Mouse (Mus musculus) stomach, embryonic 14.5 days (tissue): ENCODE results near the gene Elf5. TPM values are rescaled to one million over a fixed set of nuclear protein-coding genes. Genes with fewer than 3 reads are reported as not detected.

ENCODE experiments used
- ATAC-seq: fragments of 200-750 bp; cut with Nextera tagmentation; 2 replicates; pipeline ENCODE4 v1.8.0; 2017; ENCODE audit warnings: low read depth, moderate TSS enrichment; ENCODE audit not compliant: insufficient number of reproducible peaks, insufficient read depth, low FRiP score
- H3K27ac ChIP-seq: fragments of 300-500 bp; sonication (generic); 2 replicates; pipeline ENCODE4 v1.5.1; 2014; ENCODE audit warnings: mild to moderate bottlenecking, low read length, moderate library complexity, mixed read lengths
- H3K27me3 ChIP-seq: fragments of 300-500 bp; sonication (generic); 2 replicates; pipeline ENCODE4 v1.6.1; 2014; ENCODE audit warnings: low read length, control low read depth, mixed read lengths; ENCODE audit not compliant: control insufficient read depth, insufficient read depth
- H3K36me3 ChIP-seq: fragments of 300-500 bp; sonication (generic); 2 replicates; pipeline ENCODE4 v1.6.1; 2014; ENCODE audit warnings: mild to moderate bottlenecking, control low read depth, low read length, moderate library complexity, mixed read lengths; ENCODE audit not compliant: control insufficient read depth, insufficient read depth
- H3K4me1 ChIP-seq: fragments of 300-500 bp; sonication (generic); 2 replicates; pipeline ENCODE4 v1.6.1; 2014; ENCODE audit warnings: low read length, control low read depth, mixed read lengths; ENCODE audit not compliant: control insufficient read depth, insufficient read depth
- H3K4me2 ChIP-seq: fragments of 300-500 bp; sonication (generic); replicated peaks from 2 replicates; pipeline ENCODE4 v1.6.1; 2014; ENCODE audit warnings: low read depth, low read length, control low read depth
- H3K4me3 ChIP-seq: fragments of 300-500 bp; sonication (generic); 2 replicates; pipeline ENCODE4 v1.5.1; 2014; ENCODE audit warnings: low read depth, low read length, control low read depth
- H3K9ac ChIP-seq: fragments of 300-500 bp; sonication (generic); replicated peaks from 2 replicates; pipeline ENCODE4 v1.6.1; 2014; ENCODE audit warnings: low read depth, mild to moderate bottlenecking, control low read depth, low read length, moderate library complexity, mixed read lengths
- H3K9me3 ChIP-seq: fragments of 300-500 bp; sonication (generic); 2 replicates; pipeline ENCODE4 v1.6.1; 2016; ENCODE audit warnings: low read depth, low read length, control low read depth; ENCODE audit not compliant: control insufficient read depth
- WGBS: fragments of 180-500 bp; shearing (Covaris S2); extraction: QIAGEN DNeasy Blood & Tissue Kit; methylation state at CpG from one replicate; pipeline ENCODE4 v1.1.7; 2014; 5-methylcytosine and 5-hydroxymethylcytosine counted together
- polyA plus RNA-seq: library from polyadenylated mRNA; unstranded; fragments of >200 nt; fragmentation: Nextera tagmentation; extraction: Ambion mirVana; gene quantifications from 2 replicates; pipeline ENCODE4 v1.2.1, GENCODE M21; 2014

The Elf5 gene
- polyA plus RNA-seq, 1 experiment from 2014 or later: 3.0 TPM

DNA sequence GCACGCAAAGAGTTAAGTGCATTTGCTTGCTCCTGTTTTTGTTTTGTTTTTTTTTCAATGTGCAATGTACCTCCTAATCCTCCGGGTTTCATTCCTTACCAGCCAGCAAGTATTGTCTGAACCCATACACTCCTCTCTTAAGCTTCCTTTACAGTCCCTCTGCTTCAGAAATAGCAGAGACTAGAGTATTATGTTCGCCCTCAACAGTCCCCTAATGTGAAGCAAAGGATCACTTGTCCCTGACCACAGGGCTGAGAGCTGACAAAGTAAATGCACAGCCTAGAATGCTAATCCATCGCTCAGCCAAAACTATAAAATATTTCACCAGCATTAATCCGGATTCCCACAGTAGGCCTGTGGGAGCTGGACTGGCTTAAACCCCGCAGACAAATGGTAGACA lies 13.4 kb upstream of the Elf5 start:
- Histone ChIP-seq H3K27ac (no peak overlapping the region), H3K4me1 (no peaks in the 10 kb centered on the region), H3K9ac (no peak overlapping the region), H3K36me3 (no peaks in the 10 kb centered on the region), H3K27me3 (no peaks in the 10 kb centered on the region), H3K9me3 (no peaks in the 10 kb centered on the region), H3K4me2 (no peak overlapping the region), H3K4me3 (no peak overlapping the region)
- no peak for ATAC-seq
- 81% methylated on average over 6 of the region's 6 CpGs for WGBS

DNA sequence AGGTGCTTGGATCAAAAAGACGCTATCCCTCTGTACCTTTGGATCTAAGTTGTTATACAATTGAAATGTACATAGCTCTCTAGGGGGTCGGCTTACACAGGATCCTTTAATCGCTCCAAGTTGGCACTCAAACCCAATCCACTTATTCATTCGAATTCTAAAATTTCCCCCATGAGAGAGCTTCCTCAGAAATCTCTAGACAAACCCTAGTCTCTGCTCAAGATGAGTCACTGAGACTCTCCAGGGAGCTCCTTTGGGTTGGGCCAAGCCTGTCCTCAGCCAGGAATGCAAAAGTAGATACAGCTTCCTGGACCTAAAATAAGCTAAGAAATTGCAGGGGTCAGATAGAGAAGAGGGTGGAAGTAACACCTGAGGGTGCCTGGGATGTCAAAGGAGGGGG lies 10.8 kb upstream of the Elf5 start:
- ATAC-seq: no peak
- Histone ChIP-seq H3K4me2 (no peak overlapping the region), H3K27me3 (no peaks in the 10 kb centered on the region), H3K36me3 (no peaks in the 10 kb centered on the region), H3K9me3 (no peaks in the 10 kb centered on the region), H3K4me1 (no peaks in the 10 kb centered on the region), H3K27ac (no peak overlapping the region), H3K9ac (no peak overlapping the region), H3K4me3 (no peak overlapping the region)
- WGBS: 82% methylated on average over 4 of the region's 4 CpGs

DNA sequence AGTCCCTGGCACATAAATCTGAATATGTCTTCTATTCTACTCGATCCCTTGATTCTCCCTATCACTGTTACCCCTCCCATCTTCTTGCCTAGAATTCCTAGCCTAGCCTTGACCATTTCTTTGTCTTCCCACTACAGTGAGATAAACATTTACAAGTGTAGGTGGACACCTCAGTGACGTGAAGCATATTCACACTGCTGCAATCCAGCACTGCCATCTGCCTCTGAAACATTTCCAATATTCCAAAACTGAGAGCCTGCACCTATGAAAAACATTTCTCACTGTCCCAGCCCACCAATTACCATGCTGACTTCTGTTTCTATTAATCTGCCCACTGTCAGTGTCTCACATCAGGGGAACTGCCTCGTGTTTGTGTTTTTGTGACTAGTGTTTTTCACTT lies 5.2 kb upstream of the Elf5 start:
- H3K4me1 ChIP-seq: no peaks in the 10 kb centered on the region
- H3K4me2 ChIP-seq: no peak overlapping the region
- H3K27me3 ChIP-seq: no peaks in the 10 kb centered on the region
- H3K27ac ChIP-seq: no peak overlapping the region
- WGBS: 70% methylated on average over 3 of the region's 3 CpGs
- H3K36me3 ChIP-seq: no peaks in the 10 kb centered on the region
- no peak overlapping the region for H3K9ac ChIP-seq
- no peaks in the 10 kb centered on the region for H3K9me3 ChIP-seq
- H3K4me3 ChIP-seq: no peak overlapping the region
- ATAC-seq: no peak

DNA sequence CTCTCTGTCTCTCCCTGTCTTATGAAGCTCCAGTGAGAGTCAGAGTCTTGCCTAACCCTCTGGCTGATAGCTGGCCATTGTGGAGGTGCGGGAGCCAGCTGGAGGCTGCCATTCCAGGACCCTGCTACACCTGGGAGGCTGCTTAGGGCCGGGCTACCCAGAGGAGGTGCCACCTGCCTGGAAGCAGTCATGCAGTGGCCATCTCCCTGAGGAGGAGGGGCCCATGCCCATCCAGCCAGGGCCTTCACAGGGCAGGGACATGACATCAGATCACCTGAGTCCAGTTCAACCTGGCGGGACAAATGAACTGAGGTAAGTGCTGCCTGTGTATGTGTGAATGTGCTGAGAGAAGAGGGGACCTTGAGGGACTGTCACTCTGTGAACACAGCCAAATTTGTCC lies 328 bp downstream of the Elf5 start:
- Histone ChIP-seq H3K27me3 (no peaks in the 10 kb centered on the region), H3K9ac (no peak overlapping the region), H3K36me3 (no peaks in the 10 kb centered on the region), H3K4me1 (no peaks in the 10 kb centered on the region), H3K9me3 (no peaks in the 10 kb centered on the region), H3K27ac (no peak overlapping the region), H3K4me2 (no peak overlapping the region), H3K4me3 (no peak overlapping the region)
- WGBS: 84% methylated on average over 3 of the region's 3 CpGs
- ATAC-seq: 0 out of 2 replicates have a peak, but pooled peaks have one; percentile 19

DNA sequence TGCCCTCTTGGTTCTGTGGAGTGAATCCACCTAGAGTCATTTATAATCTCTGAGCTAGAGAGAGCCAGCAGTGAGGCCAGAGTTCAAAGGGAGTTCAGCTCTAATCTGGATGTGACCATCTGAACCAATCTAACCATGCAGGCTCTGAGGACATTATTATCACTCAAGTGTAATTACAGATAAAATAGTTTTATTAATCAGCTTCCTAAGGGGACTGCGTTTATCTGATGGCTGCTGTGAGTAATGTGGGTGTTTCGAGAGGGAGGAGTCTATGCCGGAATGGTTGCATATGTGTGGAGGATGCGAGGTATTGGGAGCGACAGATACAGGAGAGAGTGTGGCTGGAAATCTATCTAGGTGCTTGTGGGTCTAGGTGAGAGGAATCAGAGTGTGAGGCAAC lies 1.9 kb downstream of the Elf5 start:
- Histone ChIP-seq H3K9ac (no peak overlapping the region), H3K9me3 (no peaks in the 10 kb centered on the region), H3K27me3 (no peaks in the 10 kb centered on the region), H3K27ac (no peak overlapping the region), H3K36me3 (no peaks in the 10 kb centered on the region), H3K4me3 (no peak overlapping the region), H3K4me2 (no peak overlapping the region), H3K4me1 (no peaks in the 10 kb centered on the region)
- ATAC-seq: no peak
- 33% methylated on average over 5 of the region's 5 CpGs for WGBS

DNA sequence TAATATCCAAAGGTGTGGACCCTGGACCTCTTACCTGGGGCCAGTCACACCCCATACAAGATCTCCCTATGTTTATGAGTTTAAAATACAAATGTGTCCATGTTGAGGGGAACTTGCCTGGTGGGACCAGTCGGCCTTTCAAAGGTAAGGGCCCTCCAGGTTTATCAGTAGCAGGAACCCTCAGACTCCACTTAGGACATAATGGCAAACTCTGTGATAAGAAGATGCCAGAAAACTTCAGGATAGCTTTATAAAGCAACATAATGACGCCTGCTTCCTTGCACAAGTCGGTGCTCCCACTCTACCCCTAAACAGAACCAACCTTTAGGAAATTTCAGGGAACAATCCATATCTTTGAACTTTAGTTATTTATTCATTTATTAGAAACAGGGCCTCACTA lies 4.3 kb downstream of the Elf5 start:
- 88% methylated on average over 3 of the region's 3 CpGs for WGBS
- H3K4me2 ChIP-seq: no peak overlapping the region
- no peaks in the 10 kb centered on the region for H3K36me3 ChIP-seq
- no peak for ATAC-seq
- no peak overlapping the region for H3K9ac ChIP-seq
- H3K27ac ChIP-seq: no peak overlapping the region
- H3K9me3 ChIP-seq: no peaks in the 10 kb centered on the region
- no peak overlapping the region for H3K4me3 ChIP-seq
- H3K27me3 ChIP-seq: no peaks in the 10 kb centered on the region
- H3K4me1 ChIP-seq: no peaks in the 10 kb centered on the region; the same call in 1 of the 2 replicates

DNA sequence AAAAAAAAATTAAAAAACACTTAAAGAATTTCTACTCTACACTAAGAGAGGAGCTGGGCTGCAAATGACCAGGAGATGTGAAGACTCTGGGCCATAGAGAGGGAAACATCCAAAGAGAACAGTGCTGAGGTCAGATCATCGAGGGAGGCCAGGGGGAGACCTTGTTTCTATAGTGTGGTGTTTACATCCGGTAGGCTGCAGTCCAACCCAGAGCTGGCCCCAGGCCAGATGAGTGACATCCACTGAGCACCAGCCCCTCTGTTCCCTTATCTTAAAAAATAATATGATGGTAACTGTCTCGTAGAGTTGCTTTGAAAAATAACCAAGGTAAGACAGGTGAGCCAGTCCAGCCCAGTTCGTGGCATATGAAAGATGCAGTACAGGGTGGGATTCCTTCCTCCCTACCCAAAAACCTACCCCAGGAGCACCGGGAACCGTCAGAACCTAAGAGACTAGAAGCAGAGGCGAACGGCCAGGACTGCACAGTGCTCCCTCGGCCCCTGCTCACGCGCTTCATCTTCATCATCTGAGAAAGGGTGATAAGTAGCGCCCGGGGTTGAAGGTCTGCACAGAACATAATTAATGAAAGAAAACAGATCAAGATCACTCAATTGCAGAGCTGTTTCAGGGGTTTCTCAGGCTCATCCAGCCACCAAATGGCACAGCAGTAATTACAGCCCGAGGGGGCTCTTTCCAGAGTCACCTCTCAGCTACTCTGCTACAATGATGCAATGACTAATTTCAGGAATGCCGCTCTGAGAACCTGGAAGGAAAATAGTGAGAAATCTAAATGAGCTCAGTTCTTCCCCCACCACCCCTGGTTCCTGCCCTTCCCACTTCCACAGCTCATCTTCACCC lies 9.4 kb downstream of the Elf5 start:
- no peak overlapping the region for H3K4me2 ChIP-seq
- no peaks in the 10 kb centered on the region for H3K9me3 ChIP-seq
- H3K4me3 ChIP-seq: no peak overlapping the region
- H3K27me3 ChIP-seq: no peaks in the 10 kb centered on the region
- WGBS: 30% methylated on average over 15 of the region's 15 CpGs
- no peak overlapping the region for H3K27ac ChIP-seq
- ATAC-seq: no peak
- peaks cover 3% of the 10 kb centered on the region; the same call in 1 of the 2 replicates for H3K4me1 ChIP-seq
- no peak overlapping the region for H3K9ac ChIP-seq
- H3K36me3 ChIP-seq: no peaks in the 10 kb centered on the region

DNA sequence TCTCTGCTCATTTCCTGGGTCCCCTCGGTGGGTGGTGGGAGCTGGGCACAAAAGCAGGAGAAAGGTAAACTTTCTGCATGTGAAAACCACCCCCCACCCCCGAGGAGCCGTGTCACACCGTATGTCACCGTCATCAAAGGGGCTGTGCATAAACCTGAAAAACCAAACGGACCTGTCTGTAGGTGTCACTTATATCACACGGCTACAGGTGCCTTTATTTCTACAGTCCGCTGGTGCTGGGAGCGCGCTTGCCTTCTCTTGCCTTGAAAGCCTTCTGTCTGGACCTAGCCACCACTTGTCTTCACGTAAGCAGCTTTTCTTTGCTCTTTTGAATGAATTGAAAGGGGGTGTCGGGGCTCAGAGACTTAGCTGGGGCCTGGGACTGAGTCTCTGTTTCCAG lies 12.4 kb downstream of the Elf5 start:
- Histone ChIP-seq H3K9ac (no peak overlapping the region), H3K36me3 (no peaks in the 10 kb centered on the region), H3K4me3 (peak overlapping the region; percentile 12; the same call in 1 of the 2 replicates), H3K27me3 (no peaks in the 10 kb centered on the region), H3K4me2 (peak overlapping the region; percentile 24), H3K9me3 (no peaks in the 10 kb centered on the region), H3K4me1 (peaks cover 3% of the 10 kb centered on the region; the same call in 1 of the 2 replicates), H3K27ac (peak overlapping the region; percentile 63; the same call in 1 of the 2 replicates)
- ATAC-seq: peak; percentile 54; the same call in 1 of the 2 replicates
- WGBS: 61% methylated on average over 12 of the region's 12 CpGs
